Mouse (Mus musculus) right cerebral cortex, adult 18-20 months (tissue): ENCODE results near the gene Klhl20.
"Not testable (repeated sequence)": the region's sequence is repeated elsewhere in the genome, so short reads cannot be mapped to it uniquely, and the experiment has no call there.

ENCODE experiments used
- DNase-seq: peaks from one replicate; pipeline ENCODE4 v3.0.0; 2022; ENCODE audit warnings: mixed read lengths

Klhl20 gene

DNA sequence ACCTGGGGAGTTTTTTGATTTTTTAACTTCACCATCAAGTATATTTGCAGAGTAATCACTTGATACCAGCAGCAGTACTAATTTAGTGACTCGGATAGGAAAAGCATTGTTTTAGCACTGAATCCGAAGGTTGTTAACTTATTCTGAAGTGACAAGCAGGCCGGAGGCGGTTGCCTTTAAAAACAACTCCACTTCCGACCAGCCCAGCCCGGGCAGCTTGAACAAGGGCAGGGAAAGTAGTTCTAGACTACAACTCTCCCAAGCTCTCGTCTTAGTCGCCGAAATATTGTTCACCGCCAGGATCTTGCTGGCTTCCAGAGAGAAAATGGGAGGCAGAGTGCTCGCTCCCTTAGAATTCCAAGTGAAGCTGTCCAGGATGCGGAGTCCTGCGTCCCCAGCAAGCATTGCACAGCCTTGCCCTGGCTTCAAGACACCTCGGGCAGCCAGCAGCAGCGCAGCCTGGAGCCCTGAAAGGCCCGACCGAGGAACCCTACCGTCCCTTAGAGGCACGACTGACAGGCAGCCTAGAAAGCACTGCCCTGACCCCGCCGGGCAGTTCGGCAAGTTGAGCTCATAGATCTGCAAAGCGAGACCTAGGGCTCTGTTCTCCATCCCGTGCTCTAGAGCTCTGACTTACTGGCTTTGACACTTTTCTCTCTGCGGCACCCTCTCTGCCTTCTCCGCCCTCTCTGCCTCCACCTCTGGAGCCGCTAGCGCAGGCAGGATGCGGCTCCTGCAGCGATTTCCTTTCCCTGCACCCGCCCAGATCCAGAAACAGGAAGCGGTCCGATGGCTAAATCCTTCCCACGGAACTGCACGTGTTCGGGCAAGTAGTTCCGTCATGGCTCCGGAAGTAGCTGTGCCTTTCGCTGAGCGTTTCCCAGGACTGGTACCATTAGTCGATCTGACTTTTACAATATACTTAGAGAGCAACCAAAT, at the start of gene Klhl20:
TSS of gene Klhl20 (minus strand) at position 786 of the 939 bp plus-strand sequence.
- peak; percentile 94 for DNase-seq

GRCm38 (mm10) chr1:161180674-161181073, 49.4 kb upstream of the Klhl20 start:
- DNase-seq: peak; percentile 24

GRCm38 (mm10) chr1:161170651-161171050, 39.3 kb upstream of the Klhl20 start:
- DNase-seq: peak; percentile 60

- DNase-seq: no peak
Measured at GRCm38 (mm10) chr1:161160266-161160665, 29.0 kb upstream of the Klhl20 start.

GRCm38 (mm10) chr1:161159214-161159613, 27.9 kb upstream of the Klhl20 start, which contains the start of gene Tex50:
Gene Tex50 (minus strand): TSS chr1:161159314.
- DNase-seq: no peak

DNA sequence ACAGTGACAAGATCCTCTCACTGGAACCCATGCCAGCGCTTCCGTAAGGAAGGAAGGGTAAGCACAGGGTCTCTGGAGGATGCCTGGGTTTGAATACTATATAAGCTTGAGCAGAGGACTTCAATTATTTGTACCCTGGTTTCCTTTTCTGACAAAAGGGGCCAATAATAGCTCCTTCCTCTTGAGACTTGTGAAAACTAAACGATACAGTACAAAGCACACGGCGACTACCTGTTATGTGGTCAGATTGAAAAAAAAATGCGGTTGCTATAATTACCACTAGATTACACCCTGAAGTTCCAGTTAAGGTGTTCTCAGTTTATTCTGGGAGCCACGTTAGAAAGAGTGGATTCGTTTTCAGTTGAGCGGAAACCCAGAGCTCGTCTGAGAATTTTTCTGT, 25.2 kb upstream of the Klhl20 start:
- no peak for DNase-seq

GRCm38 (mm10) chr1:161151098-161151497, 19.8 kb upstream of the Klhl20 start:
- DNase-seq: no peak

DNA sequence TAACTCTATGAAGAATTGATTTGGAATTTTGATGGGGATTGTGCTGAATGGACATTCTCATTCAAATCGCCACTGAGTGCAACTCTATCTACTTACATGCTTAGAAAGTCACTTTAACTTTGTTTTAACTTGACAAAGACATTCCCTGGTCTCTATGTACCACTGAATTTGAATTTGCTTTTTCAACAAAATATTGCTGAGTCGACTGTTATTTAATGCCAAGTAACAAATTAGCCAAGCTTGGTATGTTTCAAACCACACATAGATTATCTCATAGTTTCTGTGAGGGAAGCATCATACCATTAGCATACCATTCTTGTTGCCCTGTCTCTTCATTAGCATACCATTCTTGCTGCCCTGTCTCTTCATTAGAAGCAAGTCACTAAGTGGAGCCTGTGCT, 16.6 kb upstream of the Klhl20 start:
- DNase-seq: no peak

DNA sequence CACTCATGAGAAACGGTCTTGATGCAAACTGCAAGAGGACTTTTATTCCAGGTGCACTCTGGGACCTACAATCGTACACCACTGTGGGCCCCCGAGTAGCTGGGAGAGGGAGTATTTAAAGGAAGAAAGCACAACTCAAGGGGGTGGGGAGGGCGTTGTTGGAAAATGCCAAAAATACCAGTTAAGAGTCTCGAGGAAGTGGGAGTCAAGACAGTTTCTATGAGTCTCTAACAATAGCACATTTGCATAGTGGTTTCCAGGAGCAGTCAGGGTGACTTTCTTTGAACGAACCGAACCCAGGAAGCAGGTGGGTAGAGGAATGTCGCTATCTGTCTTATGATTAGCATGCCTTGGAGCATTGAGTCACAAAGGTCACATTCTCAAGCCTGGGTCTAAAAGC, 14.3 kb upstream of the Klhl20 start:
- not testable (repeated sequence) for DNase-seq

DNA sequence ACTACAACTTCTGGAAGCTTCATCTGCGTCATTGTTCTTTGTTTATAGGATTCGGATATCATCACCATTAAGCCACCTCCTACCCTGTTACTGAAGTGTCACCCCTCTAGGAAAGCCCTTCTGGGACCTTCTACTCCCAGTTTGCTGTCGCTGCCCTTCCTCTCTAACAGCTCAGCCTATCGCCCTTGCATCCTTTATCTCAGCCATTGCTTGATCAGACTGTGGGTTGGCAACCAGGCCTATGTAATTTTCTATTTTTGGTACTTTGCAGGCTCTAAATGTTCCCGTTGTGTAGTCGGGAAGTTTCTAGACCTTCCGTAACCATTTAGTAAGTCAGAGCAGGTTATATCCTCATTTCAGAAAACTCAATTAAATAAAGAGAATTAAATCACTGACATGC, 11.9 kb upstream of the Klhl20 start:
- peak; percentile 18 for DNase-seq

DNA sequence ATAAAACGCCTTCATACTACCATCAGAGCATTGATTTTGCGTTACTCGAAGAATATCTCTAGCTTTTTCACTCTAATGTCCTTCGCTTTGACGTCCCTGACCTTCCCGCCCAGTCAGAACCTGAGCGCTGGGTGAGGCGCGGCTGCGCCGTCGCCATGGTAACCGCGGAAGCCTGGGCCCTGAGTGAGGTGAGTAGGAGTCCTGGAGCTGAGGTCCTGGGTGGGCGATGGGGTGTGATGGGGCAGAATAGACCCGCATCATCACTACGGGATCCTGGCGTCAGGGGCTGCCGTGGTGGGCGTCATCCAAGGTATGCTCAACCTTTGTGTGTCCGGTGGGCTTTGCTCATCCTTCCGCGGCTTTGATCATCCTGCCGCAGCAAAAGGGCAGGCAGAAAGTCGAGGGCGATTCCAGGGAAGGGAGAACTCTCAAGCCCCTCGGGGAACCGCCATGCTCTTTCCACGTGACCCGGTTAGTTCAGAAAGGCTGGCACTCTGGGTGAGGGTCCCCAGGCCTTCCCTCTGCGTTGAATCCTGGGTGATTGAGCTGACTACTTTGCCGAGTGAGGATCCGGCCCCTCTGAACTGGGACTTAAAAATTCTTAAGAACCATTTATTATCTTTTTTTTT, 11.3 kb upstream of the Klhl20 start, which contains the start of gene Ankrd45:
TSS of gene Ankrd45 (plus strand) at position 161 of the 629 bp plus-strand sequence.
- peak; percentile 84 for DNase-seq

- no peak for DNase-seq
Measured at GRCm38 (mm10) chr1:161140026-161140762, 8.9 kb upstream of the Klhl20 start.

GRCm38 (mm10) chr1:161139496-161139895, 8.2 kb upstream of the Klhl20 start:
- DNase-seq: no peak

GRCm38 (mm10) chr1:161126461-161126860, 4.8 kb downstream of the Klhl20 start:
- no peak for DNase-seq

DNA sequence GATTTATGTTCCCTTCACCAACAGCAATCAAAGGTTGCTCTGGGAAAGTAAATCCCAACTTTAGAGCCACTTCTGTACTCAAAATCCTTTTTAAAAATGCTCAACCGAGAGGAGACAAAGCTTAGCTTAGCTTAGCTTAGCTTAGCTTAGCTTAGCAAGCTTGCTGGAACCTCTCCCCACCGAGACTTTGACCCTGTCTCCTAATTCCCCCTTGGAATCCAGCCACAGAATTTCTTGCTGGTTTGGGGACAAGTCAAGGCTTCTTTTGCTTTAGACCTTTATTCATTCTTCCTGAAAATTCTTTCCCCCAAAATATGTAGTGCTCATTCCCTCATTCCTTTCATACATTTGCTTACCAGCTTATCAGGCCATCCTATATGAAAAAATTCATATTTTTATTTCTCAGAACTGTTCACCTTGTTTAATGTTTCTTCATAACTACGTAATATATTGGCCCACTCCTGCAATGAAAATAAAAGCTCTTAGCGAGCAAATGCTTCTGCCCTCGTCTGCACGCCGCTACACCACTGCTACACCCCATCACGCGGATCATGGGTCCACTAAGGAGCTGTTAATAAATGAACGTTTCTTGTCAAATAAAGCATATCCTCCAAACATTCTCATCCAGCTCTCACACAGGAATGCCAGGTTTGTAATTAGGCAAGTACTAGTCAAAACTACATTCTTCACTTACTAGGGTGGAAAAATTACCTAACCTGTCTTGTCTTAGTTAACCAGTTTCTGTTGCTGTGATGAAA, 8.5 kb downstream of the Klhl20 start:
- no peak for DNase-seq

DNA sequence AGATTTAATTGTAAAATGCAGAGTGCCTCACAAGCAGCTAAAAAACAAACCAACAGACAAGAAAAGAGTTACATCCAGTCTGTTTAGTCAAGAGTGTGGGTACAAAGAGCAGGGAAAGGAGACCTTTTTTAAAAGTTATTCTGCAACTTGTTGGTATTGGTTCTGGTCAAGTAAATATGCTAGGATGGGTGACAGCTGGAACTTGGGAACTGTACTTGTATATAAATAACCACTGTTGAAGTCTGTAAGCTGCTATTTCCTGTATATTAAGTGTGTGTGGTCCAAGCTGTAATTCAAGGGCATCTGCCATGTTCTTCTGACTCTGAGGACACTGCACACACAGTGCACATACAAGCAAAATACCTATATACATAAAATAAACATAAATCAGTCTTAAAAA, 16.7 kb downstream of the Klhl20 start:
- DNase-seq: no peak

GRCm38 (mm10) chr1:161109216-161109615, 22.1 kb downstream of the Klhl20 start:
- no peak for DNase-seq

- no peak for DNase-seq
Measured at GRCm38 (mm10) chr1:161103842-161104241, 27.5 kb downstream of the Klhl20 start.

DNA sequence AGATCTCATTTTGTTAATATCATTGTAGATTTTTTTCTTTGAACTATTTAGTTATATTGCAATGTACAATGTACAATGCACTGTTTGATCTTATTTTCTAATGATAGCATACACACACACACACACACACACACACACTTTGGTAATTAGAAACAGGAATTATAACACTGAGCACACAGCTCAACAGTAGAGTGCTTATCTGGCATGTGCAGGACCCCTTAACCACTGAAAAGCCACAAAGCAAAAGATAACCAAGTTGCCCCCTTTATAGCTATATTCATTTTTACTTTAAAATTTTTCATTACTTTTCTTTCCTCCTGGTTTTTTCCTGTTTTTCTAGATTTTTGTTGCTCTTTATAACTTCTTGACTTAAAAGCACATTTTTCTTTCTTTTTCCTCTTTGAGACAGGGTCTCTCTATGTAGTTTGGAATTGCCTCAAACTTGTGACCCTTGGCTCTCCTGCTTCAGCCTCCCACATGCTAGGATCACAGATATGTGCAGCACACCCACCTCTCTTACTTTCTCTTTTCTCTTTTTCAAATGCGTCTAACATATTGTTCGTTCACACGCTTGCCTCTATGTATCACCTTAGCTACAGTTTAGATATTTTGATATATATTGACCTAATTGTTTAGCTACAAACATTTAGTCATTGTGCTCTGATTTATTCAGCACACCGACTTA, 31.4 kb downstream of the Klhl20 start:
- no peak for DNase-seq

DNA sequence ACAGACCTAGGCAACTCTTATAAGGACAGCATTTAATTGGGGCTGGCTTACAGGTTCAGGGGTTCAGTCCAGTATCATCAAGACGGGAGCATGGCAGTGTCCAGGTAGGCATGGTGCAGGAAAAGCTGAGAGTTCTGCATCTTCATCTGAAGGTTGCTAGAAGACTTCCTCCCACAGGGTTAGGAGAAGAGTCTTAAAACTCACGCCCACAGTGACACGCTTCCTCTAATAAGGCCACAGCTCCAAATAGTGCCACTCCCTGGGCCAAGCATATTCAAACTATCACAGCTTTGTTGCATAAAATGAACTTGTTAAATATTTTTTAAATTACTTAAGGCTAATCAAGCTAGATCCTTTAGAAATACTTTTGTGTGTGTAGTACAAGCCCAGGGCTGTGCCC, 54.1 kb downstream of the Klhl20 start:
- no peak for DNase-seq

DNA sequence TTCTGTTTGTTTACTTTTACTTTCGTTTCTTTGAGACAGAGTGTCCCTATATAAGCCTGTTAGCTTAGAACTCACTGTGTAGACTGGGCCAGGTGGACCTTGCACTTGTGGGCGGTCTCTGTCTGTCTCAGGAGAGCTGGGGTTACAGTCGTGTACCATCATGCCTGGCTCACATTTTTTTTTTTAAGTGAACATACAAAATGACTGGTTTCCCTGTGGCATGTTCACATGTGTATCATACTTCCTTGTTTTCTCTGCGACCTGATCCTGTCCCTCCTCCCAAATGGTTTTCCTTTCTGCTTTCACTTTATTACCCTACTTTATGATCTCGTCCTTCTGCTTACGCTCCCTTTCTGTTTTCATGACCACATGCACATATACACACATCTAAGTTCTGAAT, 55.1 kb downstream of the Klhl20 start:
- no peak for DNase-seq

GRCm38 (mm10) chr1:161071272-161071620, 60.1 kb downstream of the Klhl20 start:
- DNase-seq: no peak
